In the genomic region with DNA sequence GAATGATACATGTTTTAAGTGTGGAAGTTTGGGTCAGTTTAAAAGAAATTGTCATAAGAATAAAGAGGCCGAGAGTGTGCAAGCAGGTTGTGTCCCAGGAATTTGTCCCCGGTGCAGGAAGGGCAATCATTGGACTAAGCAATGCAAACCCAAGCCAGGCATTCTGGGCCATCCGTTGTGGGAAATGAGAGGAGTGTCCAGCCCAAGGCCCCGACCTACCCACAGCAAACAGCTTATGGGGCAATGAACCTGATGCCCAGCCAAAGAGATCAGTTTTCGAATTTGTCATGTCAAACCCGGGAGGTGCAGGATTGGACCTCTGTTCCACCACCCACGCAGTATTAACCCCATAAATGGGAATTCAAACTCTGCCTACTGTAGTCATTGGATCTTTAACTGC, we compare ENCODE assay signal across 26 mouse cellular contexts. TPM values are rescaled to one million over a fixed set of nuclear protein-coding genes. Genes with fewer than 3 reads are reported as not detected.
DNase-seq lines count a peak whose midpoint lies in the region; ATAC-seq and TF ChIP-seq lines count a peak whose summit lies in the region.
"Had no signal": no experiment of that assay in that cellular context is flagged by ENCODE, and none has a peak within 500 bp of the region (broad histone marks: within the 10 kb centered on the region; RNA-seq: fewer than 3 reads in every experiment).

No protein-coding gene starts in this region.

- ATAC-seq in liver, embryonic 12.5 days = no peak
- no peak for ATAC-seq in lung, postnatal 0 days
- ATAC-seq: activated CD4-positive, CD25-positive, alpha-beta regulatory T cell, adult 4 months; CD4-positive, CD25-positive, alpha-beta regulatory T cell, adult 4 months; Patski had no signal

- no peaks in the 10 kb centered on the region for H3K27me3 ChIP-seq in liver, adult 2 months (ENCODE audit: control insufficient read depth, insufficient read depth, low read length)
- no peaks in the 10 kb centered on the region for H3K27me3 ChIP-seq in liver, embryonic 12.5 days (replicated peaks)
- no peaks in the 10 kb centered on the region for H3K27me3 ChIP-seq in lung, postnatal 0 days (replicated peaks; ENCODE audit: insufficient read depth, low read length)
- H3K27me3 ChIP-seq: Patski had no signal

- H3K79me2 ChIP-seq in liver, adult 2 months (ENCODE audit: control insufficient read depth, insufficient read depth, low read length) = no peaks in the 10 kb centered on the region

- TF ChIP-seq EP300 in lung, postnatal 0 days (IDR thresholded peaks at IDR 0.05) = no peak

- H3K9ac ChIP-seq in liver, adult 2 months (ENCODE audit: low read depth, low read length) = no peak overlapping the region
- H3K9ac ChIP-seq in liver, embryonic 12.5 days = no peak overlapping the region
- H3K9ac ChIP-seq in lung, postnatal 0 days (replicated peaks; ENCODE audit: low read depth) = no peak overlapping the region

- H3K27ac ChIP-seq in liver, adult 2 months (replicated peaks; ENCODE audit: insufficient read depth, low read depth, low read length) = no peak overlapping the region
- H3K27ac ChIP-seq in liver, embryonic 12.5 days = no peak overlapping the region
- no peak overlapping the region for H3K27ac ChIP-seq in lung, postnatal 0 days (ENCODE audit: low read length)

- H3K4me1 ChIP-seq in liver, adult 2 months (ENCODE audit: control insufficient read depth, insufficient read depth, low read length) = peaks cover 3% of the 10 kb centered on the region; the same call in 1 of the 2 replicates
- no peaks in the 10 kb centered on the region for H3K4me1 ChIP-seq in liver, embryonic 12.5 days
- H3K4me1 ChIP-seq in lung, postnatal 0 days (ENCODE audit: insufficient read depth, low read depth, low read length) = no peaks in the 10 kb centered on the region

- H3K9me3 ChIP-seq in liver, embryonic 12.5 days (replicated peaks) = 0 out of 2 replicates have a peak, but pooled peaks cover 12% of the 10 kb centered on the region
- H3K9me3 ChIP-seq in lung, postnatal 0 days (ENCODE audit: low read length) = no peaks in the 10 kb centered on the region

- H3K4me3 ChIP-seq in liver, adult 2 months (ENCODE audit: insufficient read depth, low read depth, low read length) = no peak overlapping the region
- H3K4me3 ChIP-seq in liver, embryonic 12.5 days = no peak overlapping the region
- no peak overlapping the region for H3K4me3 ChIP-seq in lung, postnatal 0 days (ENCODE audit: low read depth, low read length)

- no peak for TF ChIP-seq CTCF in liver, adult 2 months (IDR thresholded peaks at IDR 0.05; ENCODE audit: low read depth, low read length)
- no peak for TF ChIP-seq CTCF in lung, postnatal 0 days (IDR thresholded peaks at IDR 0.05)

- H3K4me2 ChIP-seq in liver, embryonic 12.5 days = no peak overlapping the region
- H3K4me2 ChIP-seq in lung, postnatal 0 days (replicated peaks; ENCODE audit: low read depth, low read length) = no peak overlapping the region

- H3K36me3 ChIP-seq in liver, adult 2 months (ENCODE audit: control insufficient read depth, insufficient read depth, low read length) = no peaks in the 10 kb centered on the region
- H3K36me3 ChIP-seq in liver, embryonic 12.5 days = no peaks in the 10 kb centered on the region
- H3K36me3 ChIP-seq in lung, postnatal 0 days (ENCODE audit: insufficient read depth, low read length) = no peaks in the 10 kb centered on the region
- H3K36me3 ChIP-seq: G1E had no signal

- DNase-seq in adrenal gland, adult 2 months = peak; percentile 1
- no peak for DNase-seq in adrenal gland, adult 18-20 months (ENCODE audit: low spot score in 2 of 2)
- DNase-seq in liver, adult 2 months (ENCODE audit: extremely low read depth, low read depth, low spot score) = peak; percentile 97
- peak; percentile 1 for DNase-seq in lung, postnatal 0 days (ENCODE audit: low spot score)
- DNase-seq in lung, postnatal 4 days = no peak
- DNase-seq: adrenal gland, adult 8-10 months; adrenal gland, postnatal 10 days; adrenal gland, postnatal 14 days; adrenal gland, postnatal 25 days; adrenal gland, postnatal 36 days; B cell, adult 2 months; cerebellum, adult 11 months; cerebellum, adult 11-12 months; cerebellum, adult 18-20 months; cerebellum, adult 2 months; cerebellum, adult 8-10 months had no signal

- 26% methylated on average over 7 of the region's 7 CpGs for WGBS in liver, adult 2 months
- 57% methylated on average over 7 of the region's 7 CpGs for WGBS in liver, embryonic 12.5 days (ENCODE audit: insufficient replicate concordance)
- WGBS in lung, postnatal 0 days = 75% methylated on average over 7 of the region's 7 CpGs

- no peak for TF ChIP-seq POLR2A in liver, adult 2 months (IDR thresholded peaks at IDR 0.05; ENCODE audit: extremely low read depth, insufficient read depth, low read length)

RNA-seq across cellular contexts. Expression of gene Mug2, which starts 30.9 kb away (rescaled TPM):
- total RNA-seq in adrenal gland, adult 2 months (2021) = 1 to 10 TPM in 1 of 2 experiments, under 1 TPM in 1; 0.07 to 1.5 TPM
- 0.07 TPM in 1 of 2 replicates, not detected in the other for polyA plus RNA-seq in adrenal gland, adult 2 months (2012; rRNA removed)
- under 1 TPM in 1 of 2 experiments, not detected in 1; 0.36 TPM for total RNA-seq in adrenal gland, adult 18-20 months (2021)
- 269 and 434 TPM in 2 replicates for total RNA-seq in liver, adult 2 months (2014; rRNA removed)
- 129 and 146 TPM in 2 replicates for polyA plus RNA-seq in liver, adult 2 months (2012; rRNA removed)
- not detected in 2 replicates for polyA plus RNA-seq in liver, embryonic 12.5 days (2016; fragmentation: Nextera tagmentation; extraction: Ambion mirVana)
- not detected in 2 replicates for polyA plus RNA-seq in lung, postnatal 0 days (2015; fragmentation: Nextera tagmentation; extraction: Ambion mirVana)
- total RNA-seq: CH12.LX, ES-E14, G1E, MEL had no signal
- polyA plus RNA-seq: activated CD4-positive, CD25-positive, alpha-beta regulatory T cell, adult 4 months; brain, embryonic 14.5 days; C2C12; CD4-positive, CD25-positive, alpha-beta regulatory T cell, adult 4 months; cerebellum, adult 2 months; G1E; Patski had no signal

Comparison
In these comparisons a context has a peak if more than half of its experiments do, and no peak if none do; other contexts are left out.
1. DNase-seq: peak in adrenal gland, adult 2 months (single experiment), liver, adult 2 months (single experiment) and lung, postnatal 0 days (single experiment); none in adrenal gland, adult 18-20 months (0 of 2) and lung, postnatal 4 days (0 of 2).
2. RNA of gene Mug2, which starts 30.9 kb away (polyA plus RNA-seq): 129 to 146 TPM in liver, adult 2 months; 0.07 TPM in adrenal gland, adult 2 months, not detected in liver, embryonic 12.5 days and not detected in lung, postnatal 0 days; every median in the first group is over 100 times any median in the second.